Mouse (Mus musculus) ES-E14 (cell line): Measurements from ENCODE around the gene Pxdc1. TPM values are rescaled to one million over a fixed set of nuclear protein-coding genes. Genes with fewer than 3 reads are reported as not detected.

ENCODE experiments used
- DNase-seq: peaks from one replicate; pipeline ENCODE4 v3.0.0-alpha.2; 2013; ENCODE audit warnings: low read depth, low spot score
- H3K27ac ChIP-seq: 2 replicates; pipeline ENCODE4 v1.5.1; 2012; ENCODE audit warnings: low read depth, mild to moderate bottlenecking, low read length, moderate library complexity, mixed read lengths; ENCODE audit not compliant: poor library complexity, insufficient read depth, severe bottlenecking
- H3K36me3 ChIP-seq: 2 replicates; pipeline ENCODE4 v1.6.1; 2012; ENCODE audit warnings: mild to moderate bottlenecking, low read length, moderate library complexity, mixed read lengths; ENCODE audit not compliant: control insufficient read depth, poor library complexity, insufficient read depth, severe bottlenecking
- H3K4me1 ChIP-seq, 2 experiments: fragments of 150-350 bp in 1 of 2; sonication (generic) in 1 of 2; 2 replicates each; pipeline ENCODE4 v1.6.1; 2012; ENCODE audit warnings: low read length in 2 of 2, mild to moderate bottlenecking in 1 of 2, mixed read lengths in 1 of 2; ENCODE audit not compliant: control insufficient read depth in 2 of 2, insufficient read depth in 2 of 2, poor library complexity in 1 of 2
- H3K4me3 ChIP-seq, 2 experiments: fragments of 150-350 bp in 1 of 2; sonication (generic) in 1 of 2; 2 replicates each; pipeline ENCODE4 v1.5.1; 2012; ENCODE audit warnings: low read length in 2 of 2, low read depth in 1 of 2, mild to moderate bottlenecking in 1 of 2, mixed read lengths in 1 of 2; ENCODE audit not compliant: insufficient read depth in 1 of 2, poor library complexity in 1 of 2, severe bottlenecking in 1 of 2
- H3K9ac ChIP-seq: 2 replicates; pipeline ENCODE4 v1.6.1; 2012; ENCODE audit warnings: low read depth, mild to moderate bottlenecking, low read length, mixed read lengths; ENCODE audit not compliant: poor library complexity, insufficient read depth, severe bottlenecking
- H3K9me3 ChIP-seq: fragments of 150-350 bp; sonication (generic); 2 replicates; pipeline ENCODE4 v1.6.1; 2012; ENCODE audit warnings: low read depth, mild to moderate bottlenecking, low read length; ENCODE audit not compliant: control insufficient read depth, insufficient read depth
- CHD2 ChIP-seq: IDR thresholded peaks from 2 replicates; pipeline ENCODE4 v1.6.1; 2014; ENCODE audit warnings: mild to moderate bottlenecking, low read depth, low read length, inconsistent platforms
- HCFC1 ChIP-seq: IDR thresholded peaks from 2 replicates; pipeline ENCODE4 v1.6.1; 2012; ENCODE audit warnings: low read length, inconsistent platforms, borderline replicate concordance; ENCODE audit not compliant: insufficient read depth
- MAFK ChIP-seq: IDR thresholded peaks from 2 replicates; pipeline ENCODE4 v1.6.1; 2014; ENCODE audit warnings: mild to moderate bottlenecking, low read depth, low read length, inconsistent platforms; ENCODE audit not compliant: insufficient read depth
- ZC3H11A ChIP-seq: IDR thresholded peaks from 2 replicates; pipeline ENCODE4 v1.6.1; 2012; ENCODE audit warnings: low read depth, mild to moderate bottlenecking, inconsistent platforms, low read length, borderline replicate concordance
- ZNF384 ChIP-seq: IDR thresholded peaks from 2 replicates; pipeline ENCODE4 v1.6.1; 2012; ENCODE audit warnings: low read depth, low read length, inconsistent platforms
- in situ Hi-C, 2 experiments: fragments of 600-800 bp; cut with MboI; formaldehyde crosslinking; loops; one replicate each; pipeline ENCODE4 v1.15.1; 2025; ENCODE audit warnings: low sequenced_read_pairs in 2 of 2, inconsistent platforms in 1 of 2; ENCODE audit not compliant: unreplicated experiment in 2 of 2
- total RNA-seq: library from RNA; depleted of rRNA; stranded (reverse); fragments of 300-350 nt; gene quantifications from 2 replicates; pipeline ENCODE4 v1.2.3, GENCODE M21; 2012

Pxdc1 gene
- total RNA-seq, 1 experiment, result 16.6 TPM

DNA sequence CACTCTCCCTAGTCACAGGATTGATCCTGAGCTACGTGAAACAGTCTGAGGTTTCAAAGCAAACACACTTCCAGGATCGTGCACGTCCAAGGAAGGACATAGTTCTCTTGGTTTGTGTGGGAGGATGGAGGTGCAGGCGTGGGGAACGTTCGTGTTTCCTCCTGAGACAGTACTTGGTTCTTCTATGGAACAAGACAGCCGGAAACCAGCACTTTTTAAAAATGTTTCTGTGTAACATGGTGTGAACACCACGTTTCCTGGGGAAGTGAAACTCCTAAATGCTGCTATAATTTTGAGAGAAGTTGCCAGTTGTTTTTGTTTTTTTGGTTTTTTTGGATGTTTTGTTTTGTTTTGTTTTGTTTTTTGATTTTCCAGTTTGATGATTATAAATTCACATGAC lies 13.9 kb upstream of the Pxdc1 start:
- DNase-seq, result no peak
- in situ Hi-C loops, result no loop called here

DNA sequence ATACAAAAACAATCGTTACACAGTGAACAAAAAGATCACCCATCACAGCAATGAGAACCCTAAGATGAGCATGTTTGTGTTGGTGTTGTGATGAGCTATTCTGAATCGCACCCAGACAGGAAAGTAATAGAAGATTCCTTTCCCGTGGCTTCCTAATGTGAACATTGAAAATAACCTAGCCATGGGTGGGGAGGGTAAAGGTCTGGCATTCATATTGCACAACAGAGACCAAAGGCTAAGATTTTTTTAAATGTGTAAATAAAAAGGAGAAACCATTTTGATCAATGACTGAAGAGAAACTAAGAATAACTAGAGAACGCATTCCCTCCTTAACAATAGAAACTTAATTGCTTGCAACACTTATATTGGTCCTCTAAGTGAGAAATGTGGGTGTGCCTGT lies 11.8 kb upstream of the Pxdc1 start:
- no peaks in the 10 kb centered on the region for H3K9me3 ChIP-seq
- peaks cover 0 to 2% of the 10 kb centered on the region in 2 experiments; a peak in 1 of 4 replicates for H3K4me1 ChIP-seq
- H3K27ac ChIP-seq, result no peak overlapping the region
- H3K36me3 ChIP-seq, result no peaks in the 10 kb centered on the region
- TF ChIP-seq MAFK, result no peak
- TF ChIP-seq ZC3H11A, result no peak
- TF ChIP-seq CHD2, result no peak
- TF ChIP-seq HCFC1, result no peak
- no peak for TF ChIP-seq ZNF384
- no peak overlapping the region for H3K9ac ChIP-seq
- DNase-seq, result no peak
- no peak overlapping the region for H3K4me3 ChIP-seq
- in situ Hi-C loops, result no loop called here

More for the DNA sequence above, 13.9 kb upstream of the Pxdc1 start:
- Histone ChIP-seq H3K27ac (no peak overlapping the region), H3K4me1 (peaks cover 0 to 2% of the 10 kb centered on the region in 2 experiments; a peak in 1 of 4 replicates), H3K9me3 (no peaks in the 10 kb centered on the region), H3K9ac (no peak overlapping the region), H3K4me3 (no peak overlapping the region), H3K36me3 (no peaks in the 10 kb centered on the region)
- TF ChIP-seq CHD2, result no peak
- TF ChIP-seq ZC3H11A, result no peak
- no peak for TF ChIP-seq MAFK
- no peak for TF ChIP-seq ZNF384
- no peak for TF ChIP-seq HCFC1

DNA sequence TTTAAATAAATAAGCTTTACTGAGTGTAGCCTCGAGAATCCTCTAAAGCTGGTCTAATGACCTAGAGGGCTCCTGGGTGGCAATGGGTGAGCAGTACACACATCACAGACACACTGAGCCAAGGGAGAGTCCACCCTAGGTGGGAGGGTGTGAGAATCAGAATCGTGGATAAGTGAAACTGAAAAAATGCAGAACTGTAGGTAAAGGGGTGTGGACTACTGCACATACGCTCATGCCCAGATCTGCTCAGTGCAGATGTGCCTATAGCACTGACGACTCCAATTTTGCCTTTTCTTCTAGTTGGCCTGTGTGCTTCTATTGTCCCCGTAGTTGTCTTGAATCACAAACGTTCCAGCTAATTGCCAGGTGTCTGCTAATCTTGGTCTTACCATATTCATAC lies 10.5 kb upstream of the Pxdc1 start:
- Histone ChIP-seq H3K27ac (no peak overlapping the region), H3K4me1 (peaks cover 0 to 2% of the 10 kb centered on the region in 2 experiments; a peak in 1 of 4 replicates), H3K9me3 (no peaks in the 10 kb centered on the region), H3K36me3 (no peaks in the 10 kb centered on the region), H3K9ac (no peak overlapping the region), H3K4me3 (no peak overlapping the region)
- no peak for DNase-seq
- in situ Hi-C loops, result no loop called here
- no peak for TF ChIP-seq ZC3H11A
- TF ChIP-seq CHD2, result no peak
- TF ChIP-seq MAFK, result no peak
- no peak for TF ChIP-seq HCFC1
- TF ChIP-seq ZNF384, result no peak

DNA sequence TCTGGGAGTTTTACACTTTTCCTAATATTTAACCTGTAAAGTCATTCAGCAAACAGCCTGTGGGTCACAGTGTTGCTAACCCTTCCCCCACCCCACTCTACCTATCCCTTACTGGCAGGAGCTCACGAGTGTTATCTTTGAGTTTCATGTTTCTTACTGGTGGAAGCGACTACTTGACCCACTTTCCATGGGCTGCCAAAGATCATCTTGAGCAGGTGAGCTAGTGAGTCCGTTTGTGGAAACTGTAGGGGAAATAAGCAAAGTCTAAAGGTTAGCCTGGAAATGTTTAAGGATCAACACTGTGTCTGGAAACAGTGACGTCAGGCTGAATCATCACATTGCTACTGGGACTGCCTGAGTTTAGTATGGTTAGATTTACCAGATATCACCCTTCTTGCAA lies 6.2 kb upstream of the Pxdc1 start:
- H3K4me3 ChIP-seq, result no peak overlapping the region
- H3K36me3 ChIP-seq, result no peaks in the 10 kb centered on the region
- no peak overlapping the region for H3K27ac ChIP-seq
- peaks cover 0 to 2% of the 10 kb centered on the region in 2 experiments; a peak in 1 of 4 replicates for H3K4me1 ChIP-seq
- DNase-seq, result no peak
- in situ Hi-C loops, result no loop called here
- TF ChIP-seq CHD2 (no peak), ZC3H11A (no peak), ZNF384 (no peak), MAFK (no peak), HCFC1 (no peak)
- no peaks in the 10 kb centered on the region for H3K9me3 ChIP-seq
- no peak overlapping the region for H3K9ac ChIP-seq

DNA sequence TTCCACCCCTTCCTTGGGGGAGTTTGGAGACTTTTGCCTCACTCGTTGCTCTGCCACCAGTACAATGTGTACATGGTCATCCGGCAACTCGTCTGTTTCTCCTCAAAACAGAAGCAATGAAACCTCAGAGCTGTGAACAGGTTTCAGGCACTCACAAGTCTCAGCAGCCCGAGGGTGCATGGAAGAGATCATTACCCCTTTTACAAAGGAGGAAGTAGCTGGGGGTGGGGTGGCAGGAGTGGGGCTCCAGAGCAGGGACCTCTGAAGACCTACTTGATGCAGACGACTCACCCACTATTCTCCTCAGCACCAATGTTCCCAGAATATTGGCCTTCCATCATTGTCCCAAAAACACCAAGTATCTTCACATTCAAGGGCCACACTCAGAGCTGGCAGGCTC lies 3.1 kb upstream of the Pxdc1 start:
- H3K4me1 ChIP-seq, result peaks cover 0 to under 1% of the 10 kb centered on the region in 2 experiments; a peak in 1 of 4 replicates
- DNase-seq, result no peak
- no peak for TF ChIP-seq MAFK
- TF ChIP-seq CHD2, result no peak
- TF ChIP-seq ZNF384, result no peak
- TF ChIP-seq ZC3H11A, result no peak
- TF ChIP-seq HCFC1, result no peak
- in situ Hi-C loops, result no loop called here
- H3K27ac ChIP-seq, result no peak overlapping the region
- H3K9me3 ChIP-seq, result no peaks in the 10 kb centered on the region
- H3K36me3 ChIP-seq, result no peaks in the 10 kb centered on the region
- no peak overlapping the region for H3K9ac ChIP-seq
- H3K4me3 ChIP-seq, result no peak overlapping the region
